Mouse (Mus musculus) CH12.LX (cell line): ENCODE results near the gene Ccn5. TPM values are rescaled to one million over a fixed set of nuclear protein-coding genes. Genes with fewer than 3 reads are reported as not detected.

Source experiments
- DNase-seq: peaks from one replicate; pipeline ENCODE4 v3.0.0-alpha.2; 2013; ENCODE audit errors: extremely low read depth
- H3K27ac ChIP-seq: 2 replicates; pipeline ENCODE4 v1.5.1; 2012; ENCODE audit warnings: low read depth, mild to moderate bottlenecking, control low read depth, moderate library complexity; ENCODE audit not compliant: insufficient read depth
- H3K27me3 ChIP-seq: replicated peaks from 2 replicates; pipeline ENCODE3; 2012; ENCODE audit warnings: inconsistent platforms
- H3K36me3 ChIP-seq, 2 experiments: replicated peaks in 1 of 2; 2 replicates each; pipeline versions ENCODE3 to v1.6.1; 2012; ENCODE audit warnings: inconsistent platforms in 1 of 2, low read length in 1 of 2, mild to moderate bottlenecking in 1 of 2, mixed read lengths in 1 of 2, moderate library complexity in 1 of 2; ENCODE audit not compliant: control insufficient read depth in 1 of 2, insufficient read depth in 1 of 2
- H3K4me1 ChIP-seq, 2 experiments: 2 replicates each; pipeline ENCODE4 v1.6.1; 2012; ENCODE audit warnings: inconsistent platforms in 1 of 2, moderate library complexity in 1 of 2; ENCODE audit not compliant: insufficient read depth in 2 of 2, control insufficient read depth in 1 of 2
- H3K4me2 ChIP-seq: 2 replicates; pipeline ENCODE4 v1.6.1; 2012; ENCODE audit warnings: low read depth, mild to moderate bottlenecking, control low read depth; ENCODE audit not compliant: poor library complexity, insufficient read depth, severe bottlenecking
- H3K4me3 ChIP-seq, 3 experiments: fragments of 150-350 bp in 1 of 3; sonication (generic) in 1 of 3; replicated peaks in 1 of 3; 2 replicates each; pipeline versions ENCODE3 to v1.5.1; 2011 to 2012; ENCODE audit warnings: low read depth in 2 of 3, low read length in 2 of 3, mild to moderate bottlenecking in 2 of 3, moderate library complexity in 2 of 3, control low read depth in 1 of 3, improper control_type of control experiment in 1 of 3, inconsistent platforms in 1 of 3, mixed read lengths in 1 of 3; ENCODE audit not compliant: poor library complexity in 1 of 3
- H3K79me2 ChIP-seq: replicated peaks from 2 replicates; pipeline ENCODE4 v1.6.1; 2012; ENCODE audit warnings: mild to moderate bottlenecking, moderate library complexity; ENCODE audit not compliant: control insufficient read depth, poor library complexity, insufficient read depth, severe bottlenecking; ENCODE audit errors: extremely low read depth
- H3K9ac ChIP-seq: 2 replicates; pipeline ENCODE4 v1.6.1; 2012; ENCODE audit warnings: low read depth, mild to moderate bottlenecking, control low read depth, moderate library complexity; ENCODE audit not compliant: insufficient read depth
- H3K9me3 ChIP-seq: replicated peaks from 2 replicates; pipeline ENCODE3; 2012; ENCODE audit warnings: low read length, inconsistent platforms, mixed read lengths
- E2F4 ChIP-seq: IDR thresholded peaks from 2 replicates; pipeline ENCODE4 v1.6.1; 2011; ENCODE audit warnings: low read depth, low read length, improper control_type of control experiment; ENCODE audit not compliant: insufficient replicate concordance
- ELF1 ChIP-seq: IDR thresholded peaks from 2 replicates; pipeline ENCODE4 v1.6.1; 2014; ENCODE audit warnings: low read depth, mild to moderate bottlenecking, inconsistent platforms, low read length, improper control_type of control experiment
- EP300 ChIP-seq: IDR thresholded peaks from 2 replicates; pipeline ENCODE4 v1.6.1; 2011; ENCODE audit warnings: low read length, improper control_type of control experiment
- GABPA ChIP-seq: IDR thresholded peaks from 2 replicates; pipeline ENCODE4 v1.6.1; 2012; ENCODE audit warnings: low read depth, low read length, improper control_type of control experiment, inconsistent platforms; ENCODE audit not compliant: insufficient replicate concordance
- IRF4 ChIP-seq: IDR thresholded peaks from 2 replicates; pipeline ENCODE4 v1.6.1; 2014; ENCODE audit warnings: low read depth, mild to moderate bottlenecking, inconsistent platforms, low read length, improper control_type of control experiment
- JUN ChIP-seq: IDR thresholded peaks from 2 replicates; pipeline ENCODE4 v1.6.1; 2011; ENCODE audit warnings: low read depth, mild to moderate bottlenecking, low read length, improper control_type of control experiment, moderate library complexity; ENCODE audit not compliant: insufficient read depth
- KAT2A ChIP-seq: IDR thresholded peaks from 2 replicates; pipeline ENCODE4 v1.6.1; 2012; ENCODE audit warnings: low read length, improper control_type of control experiment, inconsistent platforms; ENCODE audit not compliant: insufficient replicate concordance
- MXI1 ChIP-seq: IDR thresholded peaks from 2 replicates; pipeline ENCODE4 v1.6.1; 2011; ENCODE audit warnings: mild to moderate bottlenecking, low read depth, low read length, improper control_type of control experiment
- MYC ChIP-seq: IDR thresholded peaks from 2 replicates; pipeline ENCODE4 v1.6.1; 2011; ENCODE audit warnings: low read depth, mild to moderate bottlenecking, improper control_type of control experiment, low read length
- NRF1 ChIP-seq: IDR thresholded peaks from 2 replicates; pipeline ENCODE4 v1.6.1; 2014; ENCODE audit warnings: low read depth, mild to moderate bottlenecking, inconsistent platforms, low read length, improper control_type of control experiment, moderate library complexity
- PAX5 ChIP-seq: IDR thresholded peaks from 2 replicates; pipeline ENCODE4 v1.6.1; 2012; ENCODE audit warnings: low read length, inconsistent platforms, mixed read lengths
- RCOR1 ChIP-seq: conservative IDR thresholded peaks from 2 replicates; pipeline ENCODE4 v1.6.1; 2012; ENCODE audit warnings: low read depth, mild to moderate bottlenecking, inconsistent platforms, low read length, improper control_type of control experiment
- SIN3A ChIP-seq: IDR thresholded peaks from 2 replicates; pipeline ENCODE4 v1.6.1; 2012; ENCODE audit warnings: low read length, improper control_type of control experiment, inconsistent platforms
- SMC3 ChIP-seq: IDR thresholded peaks from 2 replicates; pipeline ENCODE4 v1.6.1; 2011; ENCODE audit warnings: low read depth, low read length, improper control_type of control experiment
- UBTF ChIP-seq: IDR thresholded peaks from 2 replicates; pipeline ENCODE4 v1.6.1; 2012; ENCODE audit warnings: low read depth, mild to moderate bottlenecking, inconsistent platforms, low read length, improper control_type of control experiment, moderate library complexity
- USF1 ChIP-seq: IDR thresholded peaks from 2 replicates; pipeline ENCODE4 v1.6.1; 2014; ENCODE audit warnings: low read depth, mild to moderate bottlenecking, inconsistent platforms, low read length, improper control_type of control experiment
- USF2 ChIP-seq: conservative IDR thresholded peaks from 2 replicates; pipeline ENCODE4 v1.6.1; 2011; ENCODE audit warnings: low read depth, low read length, improper control_type of control experiment
- ZC3H11A ChIP-seq: IDR thresholded peaks from 2 replicates; pipeline ENCODE4 v1.6.1; 2012; ENCODE audit warnings: low read depth, mild to moderate bottlenecking, inconsistent platforms, low read length, improper control_type of control experiment
- ZMIZ1 ChIP-seq: IDR thresholded peaks from 2 replicates; pipeline ENCODE4 v1.6.1; 2012; ENCODE audit warnings: low read depth, mild to moderate bottlenecking, inconsistent platforms, low read length, improper control_type of control experiment
- dilution Hi-C: fragments of 300-500 bp; cut with MboI; formaldehyde crosslinking; loops from 2 replicates; pipeline ENCODE4 v1.14.3; 2020; ENCODE audit warnings: low sequenced_read_pairs; ENCODE audit not compliant: extremely low pct_unique_long_range_greater_than_20kb, extremely low pct_ligation_motif_present
- in situ Hi-C: fragments of 300-500 bp; cut with MboI; formaldehyde crosslinking; loops from 3 replicates; pipeline ENCODE4 v1.14.3; 2019; ENCODE audit warnings: low sequenced_read_pairs, low pct_ligation_motif_present, low pct_unique_long_range_greater_than_20kb, mixed read lengths
- polyA plus RNA-seq: library from polyadenylated mRNA; unstranded; fragments of >175 nt; gene quantifications from 2 replicates; pipeline ENCODE4 v1.2.1, GENCODE M21; 2012; ENCODE audit warnings: low read depth; ENCODE audit not compliant: insufficient read length
- total RNA-seq, 2 experiments: library from RNA; depleted of rRNA; stranded (reverse); fragments of 300-350 nt in 1 of 2; fragments of >200 nt in 1 of 2; gene quantifications; 2 replicates each; pipeline ENCODE4 v1.2.3; 2012 to 2014

Ccn5 gene
- total and polyA plus RNA-seq, 3 experiments = not detected

DNA sequence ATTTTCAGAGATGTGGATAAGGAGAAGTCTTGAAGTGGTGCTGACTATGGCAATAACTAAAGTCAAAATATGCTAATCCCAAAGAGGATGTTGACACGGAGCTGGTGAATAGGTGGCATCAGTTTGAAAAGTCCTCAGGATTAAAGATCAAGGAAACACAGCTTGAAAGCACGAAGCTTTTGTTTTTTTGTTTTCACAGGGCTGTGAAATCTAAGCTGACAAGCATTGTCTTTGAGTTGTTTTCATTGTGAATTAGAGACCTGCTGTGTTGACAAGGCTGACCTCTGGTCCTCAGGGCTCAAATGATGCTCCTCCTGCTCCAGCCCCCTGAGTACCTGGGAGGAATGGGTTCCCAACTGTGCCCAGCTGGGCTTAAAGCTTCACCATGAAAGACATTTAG is 43.6 kb upstream of the Ccn5 start:
- Histone ChIP-seq H3K27me3 (peaks cover 69% of the 10 kb centered on the region), H3K27ac (no peak overlapping the region), H3K4me1 (no peaks in the 10 kb centered on the region), H3K4me2 (no peak overlapping the region), H3K9ac (no peak overlapping the region), H3K79me2 (no peaks in the 10 kb centered on the region), H3K36me3 (no peaks in the 10 kb centered on the region), H3K4me3 (no peak overlapping the region), H3K9me3 (peaks cover 2% of the 10 kb centered on the region)
- dilution Hi-C loops (no loop called here), in situ Hi-C loops (no loop called here)
- DNase-seq = no peak
- TF ChIP-seq PAX5 (no peak), MYC (no peak), SMC3 (no peak), JUN (no peak), GABPA (no peak), E2F4 (no peak)

DNA sequence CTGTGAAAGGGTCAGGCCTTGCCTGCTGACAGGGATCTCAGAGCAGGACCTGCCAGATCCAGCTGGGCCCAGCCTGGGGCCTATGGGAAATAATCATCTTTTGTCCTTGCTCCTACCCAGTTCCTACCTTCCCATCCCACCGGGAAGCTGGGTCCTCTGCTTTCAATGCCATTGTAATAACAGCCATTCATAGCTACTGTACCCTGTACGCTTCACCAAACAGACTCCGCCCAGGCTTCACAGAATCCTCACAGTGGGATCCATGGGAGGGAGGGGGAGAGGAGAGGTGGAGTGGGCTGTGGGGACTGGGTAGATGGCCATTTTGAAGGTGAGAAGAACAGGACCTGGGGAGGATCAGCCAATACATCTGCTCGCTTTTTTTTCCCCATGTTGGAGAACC is 41.8 kb upstream of the Ccn5 start:
- in situ Hi-C loops (no loop called here), dilution Hi-C loops (no loop called here)

DNA sequence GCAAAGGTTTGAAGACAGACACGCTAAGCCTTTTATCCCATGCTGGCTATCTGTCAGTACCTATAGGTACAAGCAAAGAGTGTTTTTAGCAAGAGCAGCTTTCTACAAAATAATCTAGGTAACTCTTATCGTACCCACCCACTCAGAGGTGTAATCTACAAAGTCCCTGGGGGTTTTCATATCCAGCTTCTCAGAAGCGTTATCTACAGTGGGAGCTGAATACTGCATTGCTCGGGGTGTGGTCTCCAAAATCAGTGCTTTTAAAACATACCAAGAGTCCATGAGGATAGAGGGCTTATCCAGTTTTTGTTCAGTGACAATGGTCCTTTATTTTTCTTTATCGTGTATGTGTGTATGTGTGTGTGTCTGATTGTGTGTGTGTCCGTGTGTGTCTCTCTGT is 37.3 kb upstream of the Ccn5 start:
- dilution Hi-C loops = no loop called here
- in situ Hi-C loops = no loop called here
- peaks cover 0 to 3% of the 10 kb centered on the region in 2 experiments; a peak in 1 of 4 replicates for H3K4me1 ChIP-seq

More for the DNA sequence above, 41.8 kb upstream of the Ccn5 start:
- H3K9ac ChIP-seq = no peak overlapping the region
- H3K4me2 ChIP-seq = no peak overlapping the region
- H3K9me3 ChIP-seq = peaks cover 7% of the 10 kb centered on the region
- H3K4me1 ChIP-seq = no peaks in the 10 kb centered on the region
- H3K79me2 ChIP-seq = no peaks in the 10 kb centered on the region
- H3K27ac ChIP-seq = no peak overlapping the region
- H3K4me3 ChIP-seq = no peak overlapping the region
- H3K36me3 ChIP-seq = no peaks in the 10 kb centered on the region
- peaks cover 62% of the 10 kb centered on the region for H3K27me3 ChIP-seq
- DNase-seq = no peak
- TF ChIP-seq UBTF (no peak), RCOR1 (no peak), E2F4 (no peak), SIN3A (no peak), EP300 (no peak), NRF1 (no peak)

More for the DNA sequence above, 37.3 kb upstream of the Ccn5 start:
- Histone ChIP-seq H3K27me3 (peaks cover 47% of the 10 kb centered on the region), H3K36me3 (no peaks in the 10 kb centered on the region), H3K9me3 (peaks cover 7% of the 10 kb centered on the region), H3K4me3 (no peak overlapping the region), H3K27ac (no peak overlapping the region), H3K4me2 (no peak overlapping the region), H3K79me2 (no peaks in the 10 kb centered on the region), H3K9ac (no peak overlapping the region)
- no peak for DNase-seq
- TF ChIP-seq PAX5 (no peak), USF2 (no peak), ZC3H11A (no peak), USF1 (no peak), IRF4 (no peak), ELF1 (no peak), RCOR1 (no peak), KAT2A (no peak), MXI1 (no peak), UBTF (no peak), ZMIZ1 (no peak), JUN (no peak)
